ENCODE assay signal across 9 mouse cellular contexts in genomic region chr4:141130704-141131342, GRCm38 (mm10). TPM values are rescaled to one million over a fixed set of nuclear protein-coding genes. Genes with fewer than 3 reads are reported as not detected.
DNase-seq lines count a peak whose midpoint lies in the region; ATAC-seq lines count a peak whose summit lies in the region.
"Had no signal": no experiment of that assay in that cellular context is flagged by ENCODE, and none has a peak within 500 bp of the region (broad histone marks: within the 10 kb centered on the region; RNA-seq: fewer than 3 reads in every experiment).

No protein-coding gene starts in this region.

- peak; percentile 45 for ATAC-seq in intestine, embryonic 16.5 days
- ATAC-seq in erythroblast, adult 5-6 weeks (replicated peaks; ENCODE audit: low FRiP score, poor library complexity, severe bottlenecking), result no peak

- DNase-seq in layer of hippocampus, adult 8-10 months (ENCODE audit: low spot score in 2 of 2), result peak; percentile 46 to 58
- no peak for DNase-seq in layer of hippocampus, adult 9-10 months (ENCODE audit: low spot score)
- DNase-seq in embryonic facial prominence, embryonic 10.5 days (ENCODE audit: low spot score), result no peak
- DNase-seq in lung, postnatal 14 days, result peak; percentile 51
- DNase-seq in embryo, embryonic 10 days (ENCODE audit: low spot score), result no peak
- DNase-seq in right cerebral cortex, postnatal 14 days, result no peak

- peak overlapping the region; percentile 48 for H3K4me2 ChIP-seq in intestine, embryonic 16.5 days (ENCODE audit: low read depth, low read length)

- H3K27me3 ChIP-seq in embryonic facial prominence, embryonic 10.5 days (replicated peaks; ENCODE audit: low read depth, poor library complexity, severe bottlenecking), result no peaks in the 10 kb centered on the region
- H3K27me3 ChIP-seq in intestine, embryonic 16.5 days (replicated peaks; ENCODE audit: control insufficient read depth, insufficient read depth, low read length), result no peaks in the 10 kb centered on the region

- H3K27ac ChIP-seq in embryonic facial prominence, embryonic 10.5 days (replicated peaks), result peak overlapping the region; percentile 77
- peak overlapping the region; percentile 96 for H3K27ac ChIP-seq in intestine, embryonic 16.5 days (ENCODE audit: low read length)

- H3K9me3 ChIP-seq in embryonic facial prominence, embryonic 10.5 days, result no peaks in the 10 kb centered on the region
- no peaks in the 10 kb centered on the region for H3K9me3 ChIP-seq in intestine, embryonic 16.5 days (ENCODE audit: control insufficient read depth, low read length)

- peaks cover 62% of the 10 kb centered on the region for H3K4me1 ChIP-seq in embryonic facial prominence, embryonic 10.5 days
- peaks cover 50% of the 10 kb centered on the region for H3K4me1 ChIP-seq in intestine, embryonic 16.5 days (ENCODE audit: control insufficient read depth, insufficient read depth, low read length)

- no peak overlapping the region for H3K4me3 ChIP-seq in embryonic facial prominence, embryonic 10.5 days
- peak overlapping the region; percentile 16; the same call in 1 of the 2 replicates for H3K4me3 ChIP-seq in intestine, embryonic 16.5 days (ENCODE audit: low read length)

- H3K9ac ChIP-seq in intestine, embryonic 16.5 days (ENCODE audit: low read depth, low read length), result peak overlapping the region; percentile 42

- WGBS in embryonic facial prominence, embryonic 10.5 days, result 75% methylated on average over 6 of the region's 6 CpGs
- WGBS in intestine, embryonic 16.5 days, result 48% methylated on average over 6 of the region's 6 CpGs

- peaks cover 38% of the 10 kb centered on the region for H3K36me3 ChIP-seq in embryonic facial prominence, embryonic 10.5 days (replicated peaks)
- no peaks in the 10 kb centered on the region for H3K36me3 ChIP-seq in intestine, embryonic 16.5 days (ENCODE audit: control insufficient read depth, insufficient read depth, low read length)

RNA-seq across cellular contexts. Expression of gene Szrd1, which starts 8.8 kb away (rescaled TPM):
- 10 to 100 TPM; 50.3 to 75.0 (median 59.3) TPM for total RNA-seq in layer of hippocampus, adult 8-10 months (2022)
- 37.4 and 39.0 TPM in 2 replicates for polyA plus RNA-seq in embryonic facial prominence, embryonic 10.5 days (2016; fragmentation: Nextera tagmentation; extraction: Ambion mirVana)
- polyA plus RNA-seq in intestine, embryonic 16.5 days (2015; fragmentation: Nextera tagmentation; extraction: Ambion mirVana), result 44.4 and 46.4 TPM in 2 replicates
- 12.1 and 19.0 TPM in 2 replicates for total RNA-seq in erythroblast, adult 5-6 weeks (2015; ENCODE audit: low replicate concordance)
- total RNA-seq in erythroblast, adult 5-6 weeks (2017; ENCODE audit: low replicate concordance), result 11.8 and 17.4 TPM in 2 replicates

RNA-seq across cellular contexts. Expression of gene Fbxo42, which starts 16.9 kb away (rescaled TPM):
- total RNA-seq in layer of hippocampus, adult 8-10 months (2022), result 10 to 100 TPM; 22.3 to 24.1 (median 23.5) TPM
- polyA plus RNA-seq in embryonic facial prominence, embryonic 10.5 days (2016; fragmentation: Nextera tagmentation; extraction: Ambion mirVana), result 29.3 and 30.6 TPM in 2 replicates
- 17.9 and 18.5 TPM in 2 replicates for polyA plus RNA-seq in intestine, embryonic 16.5 days (2015; fragmentation: Nextera tagmentation; extraction: Ambion mirVana)
- total RNA-seq in erythroblast, adult 5-6 weeks (2015; ENCODE audit: low replicate concordance), result 43.2 and 49.3 TPM in 2 replicates
- 54.4 and 64.7 TPM in 2 replicates for total RNA-seq in erythroblast, adult 5-6 weeks (2017; ENCODE audit: low replicate concordance)

RNA-seq across cellular contexts. Expression of gene Spata21, which starts 42.7 kb away (rescaled TPM):
- under 1 TPM in 2 of 4 experiments, not detected in 2; 0.20 to 0.23 TPM for total RNA-seq in layer of hippocampus, adult 8-10 months (2022)
- polyA plus RNA-seq in embryonic facial prominence, embryonic 10.5 days (2016; fragmentation: Nextera tagmentation; extraction: Ambion mirVana), result 0.05 and 0.11 TPM in 2 replicates
- polyA plus RNA-seq in intestine, embryonic 16.5 days (2015; fragmentation: Nextera tagmentation; extraction: Ambion mirVana), result 0.22 TPM in 1 of 2 replicates, not detected in the other
- not detected in 2 replicates for total RNA-seq in erythroblast, adult 5-6 weeks (2015; ENCODE audit: low replicate concordance)
- total RNA-seq in erythroblast, adult 5-6 weeks (2017; ENCODE audit: low replicate concordance), result not detected in 2 replicates
- total RNA-seq: layer of hippocampus, postnatal 36 days had no signal

RNA-seq across cellular contexts. Expression of gene Necap2, which starts 52.7 kb away (rescaled TPM):
- total RNA-seq in layer of hippocampus, adult 8-10 months (2022), result 10 to 100 TPM; 41.4 to 55.0 (median 46.9) TPM
- polyA plus RNA-seq in embryonic facial prominence, embryonic 10.5 days (2016; fragmentation: Nextera tagmentation; extraction: Ambion mirVana), result 65.6 and 69.4 TPM in 2 replicates
- 79.6 and 82.0 TPM in 2 replicates for polyA plus RNA-seq in intestine, embryonic 16.5 days (2015; fragmentation: Nextera tagmentation; extraction: Ambion mirVana)
- 41.0 and 58.6 TPM in 2 replicates for total RNA-seq in erythroblast, adult 5-6 weeks (2015; ENCODE audit: low replicate concordance)
- total RNA-seq in erythroblast, adult 5-6 weeks (2017; ENCODE audit: low replicate concordance), result 68.0 and 75.4 TPM in 2 replicates

Comparison
In these comparisons a context has a peak if more than half of its experiments do, and no peak if none do; other contexts are left out.
1. DNase-seq: peak in layer of hippocampus, adult 8-10 months (2 of 2) and lung, postnatal 14 days (single experiment); none in layer of hippocampus, adult 9-10 months (single experiment), embryonic facial prominence, embryonic 10.5 days (single experiment), embryo, embryonic 10 days (single experiment) and right cerebral cortex, postnatal 14 days (single experiment).